Mouse (Mus musculus) heart, adult 8-10 months (tissue): ENCODE results near the gene Mybbp1a. TPM values are rescaled to one million over a fixed set of nuclear protein-coding genes. Genes with fewer than 3 reads are reported as not detected.
"Not testable (repeated sequence)": the region's sequence is repeated elsewhere in the genome, so short reads cannot be mapped to it uniquely, and the experiment has no call there.

Experiments used
- DNase-seq: peaks from one replicate; pipeline ENCODE4 v3.0.0; 2022; ENCODE audit warnings: low spot score
- total RNA-seq, 4 experiments: library from RNA; stranded (reverse); gene quantifications; 2 replicates each; pipeline ENCODE4 v1.2.4; 2022

The Mybbp1a gene
- total RNA-seq, 4 experiments from 2014 or later = 42.4 to 49.4 (median 45.9) TPM

GRCm38 (mm10) chr11:72413016-72413415, 28.1 kb upstream of the Mybbp1a start:
- peak; percentile 91 for DNase-seq

- no peak for DNase-seq
Observed at GRCm38 (mm10) chr11:72413601-72414190, 27.5 kb upstream of the Mybbp1a start.

- no peak for DNase-seq
Observed at GRCm38 (mm10) chr11:72415155-72415554, 26.0 kb upstream of the Mybbp1a start.

GRCm38 (mm10) chr11:72416666-72417065, 24.5 kb upstream of the Mybbp1a start:
- no peak for DNase-seq

GRCm38 (mm10) chr11:72417376-72417775, 23.8 kb upstream of the Mybbp1a start:
- DNase-seq = no peak

- no peak for DNase-seq
Observed at GRCm38 (mm10) chr11:72418227-72418626, 22.9 kb upstream of the Mybbp1a start.

GRCm38 (mm10) chr11:72419006-72419405, 22.1 kb upstream of the Mybbp1a start:
- DNase-seq = no peak

- DNase-seq = no peak
Observed at GRCm38 (mm10) chr11:72420460-72421122, 20.6 kb upstream of the Mybbp1a start.

GRCm38 (mm10) chr11:72421518-72422278, 19.5 kb upstream of the Mybbp1a start:
- no peak for DNase-seq

- no peak for DNase-seq
Observed at GRCm38 (mm10) chr11:72423686-72424085, 17.5 kb upstream of the Mybbp1a start.

GRCm38 (mm10) chr11:72425201-72425600, 16.0 kb upstream of the Mybbp1a start:
- DNase-seq = no peak

GRCm38 (mm10) chr11:72426884-72427283, 14.3 kb upstream of the Mybbp1a start:
- DNase-seq = no peak

GRCm38 (mm10) chr11:72428694-72429093, 12.5 kb upstream of the Mybbp1a start:
- peak; percentile 90 for DNase-seq

GRCm38 (mm10) chr11:72429288-72429690, 11.9 kb upstream of the Mybbp1a start:
- DNase-seq = peak; percentile 87

- DNase-seq = not testable (repeated sequence)
Observed at GRCm38 (mm10) chr11:72430311-72431068, 10.7 kb upstream of the Mybbp1a start.

- DNase-seq = no peak
Observed at GRCm38 (mm10) chr11:72434963-72435693, 6.0 kb upstream of the Mybbp1a start, which contains the start of gene Ggt6. TSS of gene Ggt6 (plus strand) at chr11:72435526.

- no peak for DNase-seq
Observed at GRCm38 (mm10) chr11:72435694-72436045, 5.5 kb upstream of the Mybbp1a start.

GRCm38 (mm10) chr11:72436271-72436670, 4.9 kb upstream of the Mybbp1a start:
- DNase-seq = no peak

- no peak for DNase-seq
Observed at GRCm38 (mm10) chr11:72436756-72437650, 4.2 kb upstream of the Mybbp1a start.

- DNase-seq = no peak
Observed at GRCm38 (mm10) chr11:72438411-72438810, 2.7 kb upstream of the Mybbp1a start.
